9 mouse cellular contexts compared by ENCODE assay signal in the genomic region with DNA sequence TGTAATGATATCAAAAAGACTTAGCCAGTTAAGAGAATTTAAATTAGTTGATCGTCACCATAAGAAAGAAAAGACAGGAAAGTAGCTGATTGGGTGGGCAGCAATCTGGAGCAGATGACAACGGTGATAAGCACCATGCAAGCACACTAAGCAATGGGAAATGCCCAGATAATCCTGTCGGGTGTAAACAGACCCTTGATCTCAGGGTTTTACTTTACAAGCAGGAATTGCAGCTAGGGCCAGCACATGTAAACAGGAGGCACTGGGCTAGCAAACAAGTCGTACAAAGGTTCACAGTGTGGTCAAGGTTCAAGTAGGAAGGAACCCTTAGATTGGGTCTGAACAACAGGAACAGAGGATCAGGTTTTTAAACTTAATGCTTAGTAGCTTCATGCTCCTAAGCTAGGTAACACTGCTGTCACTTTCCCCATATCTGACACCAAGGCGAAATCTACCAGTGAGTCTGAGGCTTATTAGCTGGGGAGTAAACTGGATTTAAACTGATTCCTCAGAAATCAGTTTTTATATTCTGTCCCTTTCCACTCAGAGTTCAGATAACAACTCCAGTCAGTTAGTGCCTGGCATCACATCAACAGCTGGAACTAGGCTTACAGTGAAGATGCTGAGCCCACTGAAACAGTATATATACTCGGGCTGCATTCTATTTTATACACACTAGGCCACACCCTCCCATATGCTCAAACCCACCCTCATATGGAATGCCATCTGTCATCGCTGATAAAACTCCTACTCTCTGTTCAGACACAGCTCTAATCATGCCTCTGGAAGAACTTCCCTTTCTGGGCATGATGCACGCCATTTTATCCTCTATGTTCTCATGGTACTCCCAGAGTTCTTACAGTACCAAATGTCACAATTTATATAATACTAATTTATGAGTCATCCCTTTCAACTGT. TPM values are rescaled to one million over a fixed set of nuclear protein-coding genes. Genes with fewer than 3 reads are reported as not detected.
DNase-seq lines count a peak whose midpoint lies in the region; ATAC-seq lines count a peak whose summit lies in the region.
"Had no signal": no experiment of that assay in that cellular context is flagged by ENCODE, and none has a peak within 500 bp of the region (broad histone marks: within the 10 kb centered on the region; RNA-seq: fewer than 3 reads in every experiment).

No protein-coding gene starts in this region.

- H3K36me3 ChIP-seq in lung, embryonic 16.5 days (ENCODE audit: control insufficient read depth, insufficient read depth, low read length): no peaks in the 10 kb centered on the region
- no peaks in the 10 kb centered on the region for H3K36me3 ChIP-seq in forebrain, embryonic 14.5 days (ENCODE audit: control insufficient read depth, insufficient read depth, low read length)
- H3K36me3 ChIP-seq: hindbrain, embryonic 15.5 days had no signal

- H3K4me1 ChIP-seq in lung, embryonic 16.5 days (replicated peaks; ENCODE audit: control insufficient read depth, insufficient read depth, low read length): peaks cover 8% of the 10 kb centered on the region; the same call in 1 of the 2 replicates
- peaks cover 2% of the 10 kb centered on the region; the same call in 1 of the 2 replicates for H3K4me1 ChIP-seq in forebrain, embryonic 14.5 days (ENCODE audit: control insufficient read depth, insufficient read depth, low read length)

- no peaks in the 10 kb centered on the region for H3K27me3 ChIP-seq in lung, embryonic 16.5 days (ENCODE audit: control insufficient read depth, insufficient read depth, low read depth, low read length)
- H3K27me3 ChIP-seq in forebrain, embryonic 14.5 days (replicated peaks; ENCODE audit: control insufficient read depth, insufficient read depth, low read length): no peaks in the 10 kb centered on the region
- H3K27me3 ChIP-seq: hindbrain, embryonic 15.5 days had no signal

- no peak overlapping the region for H3K4me2 ChIP-seq in lung, embryonic 16.5 days (ENCODE audit: low read depth, low read length)
- H3K4me2 ChIP-seq in forebrain, embryonic 14.5 days (ENCODE audit: low read length): no peak overlapping the region
- H3K4me2 ChIP-seq: hindbrain, embryonic 15.5 days had no signal

- H3K4me3 ChIP-seq in lung, embryonic 16.5 days (ENCODE audit: low read length): no peak overlapping the region
- no peak overlapping the region for H3K4me3 ChIP-seq in forebrain, embryonic 14.5 days (ENCODE audit: low read depth, low read length)
- H3K4me3 ChIP-seq: hindbrain, embryonic 15.5 days had no signal

- peak overlapping the region; percentile 63 for H3K27ac ChIP-seq in lung, embryonic 16.5 days (ENCODE audit: low read length)
- H3K27ac ChIP-seq in forebrain, embryonic 14.5 days (ENCODE audit: low read depth, low read length): 0 out of 2 replicates have a peak overlapping the region, but pooled peaks have one; percentile 48
- H3K27ac ChIP-seq: hindbrain, embryonic 15.5 days had no signal

- 46% methylated on average over 8 of the region's 8 CpGs for WGBS in lung, embryonic 16.5 days
- 63% methylated on average over 8 of the region's 8 CpGs for WGBS in forebrain, embryonic 14.5 days

- peak; percentile 61 for ATAC-seq in lung, embryonic 16.5 days (ENCODE audit: low read depth)
- peak; percentile 96 for ATAC-seq in forebrain, embryonic 14.5 days

- no peak overlapping the region for H3K9ac ChIP-seq in lung, embryonic 16.5 days (ENCODE audit: low read length)
- H3K9ac ChIP-seq in forebrain, embryonic 14.5 days (ENCODE audit: low read length): no peak overlapping the region
- H3K9ac ChIP-seq: hindbrain, embryonic 15.5 days had no signal

- DNase-seq in lung, postnatal 10 days: no peak
- peak; percentile 78 for DNase-seq in forebrain, embryonic 14.5 days (ENCODE audit: low spot score)
- DNase-seq in layer of hippocampus, adult 8-10 months (ENCODE audit: low spot score in 2 of 2): peak; percentile 55 to 67
- peak; percentile 34 for DNase-seq in retina, embryonic 14.5 days (ENCODE audit: low spot score)
- DNase-seq in ovary, adult 18-20 months (ENCODE audit: low spot score): no peak
- no peak for DNase-seq in adrenal gland, adult 8-10 months
- DNase-seq in spleen, postnatal 36 days (ENCODE audit: low spot score in 2 of 2): no peak

- H3K9me3 ChIP-seq in lung, embryonic 16.5 days (ENCODE audit: control insufficient read depth, low read length): no peaks in the 10 kb centered on the region
- no peaks in the 10 kb centered on the region for H3K9me3 ChIP-seq in forebrain, embryonic 14.5 days (replicated peaks; ENCODE audit: control insufficient read depth, low read length)
- H3K9me3 ChIP-seq: hindbrain, embryonic 15.5 days had no signal

RNA-seq across cellular contexts. Expression of a gene that starts 20.7 kb away (rescaled TPM):
- polyA plus RNA-seq in lung, embryonic 16.5 days (2015; fragmentation: Nextera tagmentation; extraction: Ambion mirVana): 14.8 and 16.5 TPM in 2 replicates
- 11.1 and 12.0 TPM in 2 replicates for polyA plus RNA-seq in forebrain, embryonic 14.5 days (2014; fragmentation: Nextera tagmentation; extraction: Ambion mirVana)
- total RNA-seq in layer of hippocampus, adult 8-10 months (2022): 1 to 10 TPM; 4.7 to 7.8 (median 5.4) TPM
- total RNA-seq in adrenal gland, adult 8-10 months (2022): 1 to 10 TPM; 3.6 to 8.0 (median 5.1) TPM

RNA-seq across cellular contexts. Expression of a gene that starts 32.2 kb away (rescaled TPM):
- 0.65 and 0.75 TPM in 2 replicates for polyA plus RNA-seq in lung, embryonic 16.5 days (2015; fragmentation: Nextera tagmentation; extraction: Ambion mirVana)
- polyA plus RNA-seq in forebrain, embryonic 14.5 days (2014; fragmentation: Nextera tagmentation; extraction: Ambion mirVana): 0.29 and 0.41 TPM in 2 replicates
- under 1 TPM; 0.14 to 0.23 (median 0.21) TPM for total RNA-seq in layer of hippocampus, adult 8-10 months (2022)
- total RNA-seq in adrenal gland, adult 8-10 months (2022): under 1 TPM; 0.17 to 0.37 (median 0.21) TPM

RNA-seq across cellular contexts. Expression of a gene that starts 49.9 kb away (rescaled TPM):
- polyA plus RNA-seq in lung, embryonic 16.5 days (2015; fragmentation: Nextera tagmentation; extraction: Ambion mirVana): 922 and 967 TPM in 2 replicates
- 594 and 700 TPM in 2 replicates for polyA plus RNA-seq in forebrain, embryonic 14.5 days (2014; fragmentation: Nextera tagmentation; extraction: Ambion mirVana)
- 100 to 1,000 TPM in 2 of 4 experiments, 10 to 100 TPM in 2; 51.2 to 185 (median 99.0) TPM for total RNA-seq in layer of hippocampus, adult 8-10 months (2022)
- 100 to 1,000 TPM; 106 to 291 (median 155) TPM for total RNA-seq in adrenal gland, adult 8-10 months (2022)

Comparison
In these comparisons a context has a peak if more than half of its experiments do, and no peak if none do; other contexts are left out.
1. DNase-seq: peak in forebrain, embryonic 14.5 days (single experiment), layer of hippocampus, adult 8-10 months (2 of 2) and retina, embryonic 14.5 days (single experiment); none in lung, postnatal 10 days (single experiment), ovary, adult 18-20 months (single experiment), adrenal gland, adult 8-10 months (single experiment) and spleen, postnatal 36 days (0 of 2).